Mouse (Mus musculus) embryonic fibroblast, embryonic 13.5 days (primary cell): ENCODE measurements around the gene Kank2.
A peak's percentile ranks its signal among the peaks of the same experiment; 100 is the strongest.

Experiments used
- CTCF ChIP-seq: IDR thresholded peaks from 2 replicates; pipeline ENCODE4 v1.5.1; 2011; ENCODE audit warnings: mild to moderate bottlenecking, control low read depth, low read length, moderate library complexity, borderline replicate concordance; ENCODE audit not compliant: insufficient read depth
- POLR2A ChIP-seq: IDR thresholded peaks from 2 replicates; pipeline ENCODE4 v1.6.1; 2011; ENCODE audit warnings: low read depth, mild to moderate bottlenecking, control low read depth, low read length, moderate library complexity

DNA sequence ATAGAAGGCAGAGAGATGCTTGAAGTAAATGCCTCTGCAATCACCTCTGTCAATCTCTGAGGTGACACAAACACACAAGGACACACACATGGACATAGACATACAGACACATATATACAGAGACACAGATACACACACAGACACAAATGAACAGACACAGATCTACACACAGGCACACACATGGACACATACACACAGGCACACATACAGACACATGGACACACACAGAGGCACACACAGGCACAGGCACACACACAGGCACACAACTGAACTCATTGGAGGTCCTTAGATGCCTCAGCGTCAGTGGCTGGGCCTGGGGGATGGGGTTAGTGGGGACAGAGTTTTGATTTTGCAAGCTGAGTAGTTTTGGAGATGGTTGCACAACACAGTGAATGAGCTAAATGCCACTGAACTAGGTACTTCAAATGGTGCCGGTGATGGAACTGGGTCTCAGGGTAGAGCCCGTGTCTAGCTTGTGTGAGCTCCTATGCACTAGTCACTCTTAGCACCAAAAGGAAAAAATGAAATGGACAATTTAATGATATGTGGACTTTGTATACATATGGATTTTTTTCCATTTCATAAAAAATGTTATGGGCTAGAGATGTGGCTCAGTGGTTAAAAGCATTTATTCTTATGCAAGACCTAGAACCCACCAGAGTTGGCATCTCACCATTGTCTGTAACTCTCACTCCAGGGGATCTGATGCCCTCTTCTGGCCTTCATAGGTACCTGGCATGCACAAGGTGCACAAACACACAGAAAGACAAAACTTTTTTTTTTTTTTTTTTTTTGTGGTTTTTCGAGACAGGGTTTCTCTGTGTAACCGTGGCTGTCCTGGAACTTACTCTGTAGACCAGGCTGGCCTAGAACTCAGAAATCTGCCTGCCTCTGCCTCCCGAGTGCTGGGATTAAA is 34.2 kb downstream of the Kank2 start:
- no peak for TF ChIP-seq CTCF
- 0 out of 2 replicates have a peak, but pooled peaks have one; percentile 10 for TF ChIP-seq POLR2A
